Mouse (Mus musculus): Measurements from ENCODE around the gene Gga2. TPM values are rescaled to one million over a fixed set of nuclear protein-coding genes. Genes with fewer than 3 reads are reported as not detected.
A peak's percentile ranks its signal among the peaks of the same experiment; 100 is the strongest.

Gene Gga2
- total and polyA plus RNA-seq, 3 experiments: 29.5 to 95.3 (median 30.1) TPM

DNA sequence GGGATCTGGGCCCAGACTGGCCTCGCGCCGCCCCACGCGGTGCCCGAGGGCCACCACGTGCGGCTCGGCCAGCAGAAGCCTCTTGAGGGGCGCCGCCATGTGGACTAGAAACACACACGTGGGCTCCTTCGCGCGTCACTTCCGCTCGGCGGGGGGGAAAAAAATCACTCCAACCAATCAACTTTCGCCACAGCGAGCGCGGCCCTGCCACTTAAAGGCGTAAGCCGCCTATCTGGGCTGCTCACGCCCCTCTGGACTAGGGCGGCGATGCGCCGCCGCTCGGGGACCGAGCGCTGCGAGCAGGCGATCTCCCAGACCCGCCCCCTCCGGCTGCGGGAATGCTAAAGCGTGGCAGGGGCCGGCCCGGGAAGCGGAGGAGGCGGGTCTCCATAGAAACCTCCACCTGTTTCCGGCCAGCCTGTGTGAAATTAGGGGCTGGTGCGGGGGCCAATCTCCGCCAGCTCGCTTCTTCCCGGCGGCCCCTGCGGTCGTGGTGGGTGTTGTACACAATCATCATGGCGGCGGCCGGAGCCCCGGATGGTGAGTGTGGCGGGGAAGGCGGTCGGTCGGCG lies 46.0 kb upstream of the Gga2 start, which contains the start of the genes Ubfd1 and Ears2:
Gene Ubfd1, plus strand, starts transcription at position 231 of the 572 bp plus-strand sequence.
Gene Ears2, minus strand, starts transcription at position 319 of the 572 bp plus-strand sequence.
- H3K36me3 ChIP-seq (ENCODE audit: control insufficient read depth in 1 of 2, insufficient read depth in 2 of 2, low read length in 2 of 2): peaks cover 3 to 22% of the 10 kb centered on the region in 2 experiments; a peak in 2 of 4 replicates
- H3K9ac ChIP-seq (ENCODE audit: control insufficient read depth, low read depth, low read length, poor library complexity, severe bottlenecking): peak within 1 kb of the TSS; percentile 93
- H3K4me1 ChIP-seq (ENCODE audit: control insufficient read depth in 1 of 2, insufficient read depth in 2 of 2, low read length in 2 of 2): peaks cover 5 to 6% of the 10 kb centered on the region in 2 experiments
- DNase-seq (ENCODE audit: low read depth, low spot score): peak; percentile 98
- H3K27me3 ChIP-seq (ENCODE audit: control insufficient read depth in 1 of 2, insufficient read depth in 2 of 2, low read length in 2 of 2): no peaks in the 10 kb centered on the region
- no peaks in the 10 kb centered on the region for H3K9me3 ChIP-seq (replicated peaks; ENCODE audit: insufficient read depth, low read length)
- H3K79me2 ChIP-seq (ENCODE audit: control insufficient read depth, insufficient read depth, low read length, poor library complexity): peaks cover 32% of the 10 kb centered on the region
- peak within 1 kb of the TSS; percentile 59 for H3K27ac ChIP-seq (ENCODE audit: control insufficient read depth, low read depth, low read length)
- peak within 1 kb of the TSS; percentile 85 to 94 for H3K4me3 ChIP-seq (ENCODE audit: control insufficient read depth in 1 of 2, insufficient read depth in 1 of 2, low read depth in 2 of 2, low read length in 2 of 2)
- TF ChIP-seq MAFK (IDR thresholded peaks at IDR 0.05; ENCODE audit: borderline replicate concordance, low read depth, low read length) (no peak), TBP (IDR thresholded peaks at IDR 0.05; ENCODE audit: low read depth, low read length) (0 out of 2 replicates have a peak, but pooled peaks have one; percentile 32), ELF1 (IDR thresholded peaks at IDR 0.05; ENCODE audit: low read depth, low read length) (no peak), KAT2A (conservative IDR thresholded peaks at IDR 0.05; ENCODE audit: low read depth, low read length) (no peak), RAD21 (IDR thresholded peaks at IDR 0.05; ENCODE audit: low read depth, low read length) (no peak), USF1 (IDR thresholded peaks at IDR 0.05; ENCODE audit: low read depth, low read length) (peak; percentile 85), MEF2A (IDR thresholded peaks at IDR 0.05; ENCODE audit: extremely low read depth, insufficient replicate concordance, low read depth, low read length, poor library complexity, severe bottlenecking) (no peak), SMC3 (IDR thresholded peaks at IDR 0.05; ENCODE audit: low read depth, low read length) (no peak), MYC (IDR thresholded peaks at IDR 0.05; ENCODE audit: low read depth, low read length) (peak; percentile 99), ZKSCAN1 (IDR thresholded peaks at IDR 0.05; ENCODE audit: low read depth, low read length) (no peak), POLR2AphosphoS5 (IDR thresholded peaks at IDR 0.05; ENCODE audit: borderline replicate concordance, low read depth, low read length) (no peak), UBTF (IDR thresholded peaks at IDR 0.05; ENCODE audit: borderline replicate concordance, insufficient read depth, low read depth, low read length) (0 out of 2 replicates have a peak, but pooled peaks have one; percentile 32), SIN3A (IDR thresholded peaks at IDR 0.05; ENCODE audit: low read length) (peak; percentile 92), POLR2A (IDR thresholded peaks at IDR 0.05; ENCODE audit: control insufficient read depth in 1 of 2, insufficient read depth in 1 of 2, low read depth in 1 of 2, low read length in 2 of 2, poor library complexity in 1 of 2) (peak; percentile 33 to 69; a peak in 2 of 4 replicates), RCOR1 (IDR thresholded peaks at IDR 0.05; ENCODE audit: low read depth, low read length) (no peak), ZMIZ1 (IDR thresholded peaks at IDR 0.05; ENCODE audit: low read depth, low read length) (no peak), JUND (IDR thresholded peaks at IDR 0.05; ENCODE audit: low read depth, low read length) (no peak), GABPA (IDR thresholded peaks at IDR 0.05; ENCODE audit: low read depth, low read length) (no peak), NELFE (IDR thresholded peaks at IDR 0.05; ENCODE audit: low read depth, low read length) (no peak; the same call in 1 of the 2 replicates), HCFC1 (IDR thresholded peaks at IDR 0.05; ENCODE audit: low read depth, low read length) (peak; percentile 84), MXI1 (IDR thresholded peaks at IDR 0.05; ENCODE audit: low read depth, low read length) (peak; percentile 99), USF2 (IDR thresholded peaks at IDR 0.05; ENCODE audit: borderline replicate concordance in 1 of 2, insufficient read depth in 1 of 2, low read depth in 1 of 2, low read length in 2 of 2) (no peak), BHLHE40 (IDR thresholded peaks at IDR 0.05; ENCODE audit: borderline replicate concordance, low read depth, low read length) (no peak), MYB (IDR thresholded peaks at IDR 0.05; ENCODE audit: low read depth, low read length) (no peak), EP300 (IDR thresholded peaks at IDR 0.05; ENCODE audit: low read depth in 1 of 2, low read length in 2 of 2) (peak in 1 of 2 experiments; percentile 30; a peak in 2 of 4 replicates), TCF12 (IDR thresholded peaks at IDR 0.05; ENCODE audit: low read depth, low read length) (peak; percentile 40), E2F4 (IDR thresholded peaks at IDR 0.05; ENCODE audit: borderline replicate concordance, low read depth, low read length) (no peak), MAX (IDR thresholded peaks at IDR 0.05; ENCODE audit: low read length) (peak; percentile 99), CHD1 (IDR thresholded peaks at IDR 0.05; ENCODE audit: low read depth, low read length) (no peak), CHD2 (IDR thresholded peaks at IDR 0.05; ENCODE audit: low read length) (no peak), ETS1 (IDR thresholded peaks at IDR 0.05; ENCODE audit: low read depth, low read length) (peak; percentile 93), NRF1 (IDR thresholded peaks at IDR 0.05; ENCODE audit: insufficient read depth, low read depth, low read length, poor library complexity, severe bottlenecking) (peak; percentile 46; the same call in 1 of the 2 replicates), GATA1 (IDR thresholded peaks at IDR 0.05; ENCODE audit: low read depth, low read length) (no peak), ZC3H11A (IDR thresholded peaks at IDR 0.05; ENCODE audit: low read depth, low read length) (no peak), POLR2AphosphoS2 (IDR thresholded peaks at IDR 0.05; ENCODE audit: low read length) (no peak), ZNF384 (IDR thresholded peaks at IDR 0.05; ENCODE audit: low read depth, low read length) (peak; percentile 61)

All from MEL (cell line).